Mouse (Mus musculus) lung, postnatal 0 days (tissue): Measurements from ENCODE around the gene Ccl25. TPM values are rescaled to one million over a fixed set of nuclear protein-coding genes. Genes with fewer than 3 reads are reported as not detected.
"Not testable (repeated sequence)": the region's sequence is repeated elsewhere in the genome, so short reads cannot be mapped to it uniquely, and the experiment has no call there.

Experiments used
- ATAC-seq: fragments of 200-750 bp; cut with Nextera tagmentation; 2 replicates; pipeline ENCODE4 v1.8.0; 2017; ENCODE audit warnings: moderate library complexity
- DNase-seq: peaks from one replicate; pipeline ENCODE4 v3.0.0-alpha.2; 2016; ENCODE audit warnings: low spot score
- H3K27ac ChIP-seq: fragments of 300-500 bp; sonication (generic); 2 replicates; pipeline ENCODE4 v1.5.1; 2014; ENCODE audit warnings: antibody characterized with exemption, mild to moderate bottlenecking, low read length, mixed read lengths
- H3K27me3 ChIP-seq: fragments of 300-500 bp; sonication (generic); replicated peaks from 2 replicates; pipeline ENCODE4 v1.6.1; 2014; ENCODE audit warnings: low read length, mixed read lengths; ENCODE audit not compliant: insufficient read depth
- H3K36me3 ChIP-seq: fragments of 300-500 bp; sonication (generic); 2 replicates; pipeline ENCODE4 v1.6.1; 2014; ENCODE audit warnings: low read length, mixed read lengths; ENCODE audit not compliant: insufficient read depth
- H3K4me1 ChIP-seq: fragments of 300-500 bp; sonication (generic); 2 replicates; pipeline ENCODE4 v1.6.1; 2014; ENCODE audit warnings: antibody characterized with exemption, low read depth, low read length, mixed read lengths; ENCODE audit not compliant: insufficient read depth
- H3K4me2 ChIP-seq: fragments of 300-500 bp; sonication (generic); replicated peaks from 2 replicates; pipeline ENCODE4 v1.6.1; 2014; ENCODE audit warnings: low read depth, mild to moderate bottlenecking, low read length, moderate library complexity, mixed read lengths
- H3K4me3 ChIP-seq: fragments of 300-500 bp; sonication (generic); 2 replicates; pipeline ENCODE4 v1.5.1; 2014; ENCODE audit warnings: low read depth, low read length
- H3K9ac ChIP-seq: fragments of 300-500 bp; sonication (generic); replicated peaks from 2 replicates; pipeline ENCODE4 v1.6.1; 2014; ENCODE audit warnings: low read depth, mild to moderate bottlenecking
- H3K9me3 ChIP-seq: fragments of 300-500 bp; sonication (generic); 2 replicates; pipeline ENCODE4 v1.6.1; 2016; ENCODE audit warnings: low read length, mixed read lengths
- CTCF ChIP-seq: IDR thresholded peaks from 2 replicates; pipeline ENCODE4 v1.5.1; 2016; ENCODE audit warnings: antibody characterized with exemption, mild to moderate bottlenecking
- EP300 ChIP-seq: IDR thresholded peaks from 2 replicates; pipeline ENCODE4 v1.6.1; 2016; ENCODE audit warnings: antibody characterized with exemption, mild to moderate bottlenecking, control low read depth
- WGBS: fragments of 180-500 bp; shearing (Covaris S2); extraction: QIAGEN DNeasy Blood & Tissue Kit; methylation state at CpG from one replicate; pipeline ENCODE4 v1.1.7; 2014; 5-methylcytosine and 5-hydroxymethylcytosine counted together
- polyA plus RNA-seq: library from polyadenylated mRNA; unstranded; fragments of >200 nt; fragmentation: Nextera tagmentation; extraction: Ambion mirVana; gene quantifications from 2 replicates; pipeline ENCODE4 v1.2.1, GENCODE M21; 2015

The Ccl25 gene
- polyA plus RNA-seq, 1 experiment from 2014 or later: 4.3 TPM

GRCm38 (mm10) chr8:4350618-4351017 is 25.6 kb downstream of the Ccl25 start:
- 75% methylated on average over 3 of the region's 3 CpGs for WGBS
- Histone ChIP-seq H3K4me1 (no peaks in the 10 kb centered on the region), H3K4me3 (no peak overlapping the region), H3K9me3 (no peaks in the 10 kb centered on the region), H3K9ac (no peak overlapping the region), H3K36me3 (no peaks in the 10 kb centered on the region), H3K27ac (no peak overlapping the region), H3K27me3 (no peaks in the 10 kb centered on the region), H3K4me2 (no peak overlapping the region)
- ATAC-seq (no peak), DNase-seq (no peak)
- no peak for TF ChIP-seq CTCF
- TF ChIP-seq EP300: no peak

DNA sequence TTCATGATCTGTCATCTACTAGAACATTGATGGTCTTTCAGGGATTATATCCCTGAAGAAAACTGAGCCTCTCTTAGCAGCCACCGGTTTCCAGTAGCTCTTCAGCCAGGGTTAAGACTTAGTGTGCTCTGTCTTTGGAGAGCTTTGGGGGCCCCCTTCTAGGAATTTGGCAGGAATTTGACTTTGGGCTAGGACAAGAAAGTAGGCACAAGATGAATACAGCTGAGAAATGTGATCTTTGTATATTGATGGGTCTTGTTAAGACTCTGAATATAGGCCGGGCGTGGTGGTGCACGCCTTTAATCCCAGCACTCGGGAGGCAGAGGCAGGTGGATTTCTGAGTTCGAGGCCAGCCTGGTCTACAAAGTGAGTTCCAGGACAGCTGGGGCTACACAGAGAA is 27.6 kb downstream of the Ccl25 start:
- H3K9ac ChIP-seq, DNase-seq, H3K27ac ChIP-seq, H3K4me2 ChIP-seq, H3K9me3 ChIP-seq, H3K4me1 ChIP-seq, ATAC-seq, H3K4me3 ChIP-seq, H3K36me3 ChIP-seq, H3K27me3 ChIP-seq: not testable (repeated sequence)
- 91% methylated on average over 6 of the region's 6 CpGs for WGBS

GRCm38 (mm10) chr8:4353741-4354140 is 28.7 kb downstream of the Ccl25 start:
- Histone ChIP-seq H3K27ac (no peak overlapping the region), H3K4me3 (no peak overlapping the region), H3K9me3 (no peaks in the 10 kb centered on the region), H3K4me1 (no peaks in the 10 kb centered on the region), H3K36me3 (no peaks in the 10 kb centered on the region), H3K4me2 (no peak overlapping the region), H3K27me3 (no peaks in the 10 kb centered on the region), H3K9ac (no peak overlapping the region)
- TF ChIP-seq EP300 (no peak), CTCF (no peak)
- ATAC-seq: no peak
- 81% methylated on average over 4 of the region's 4 CpGs for WGBS
- DNase-seq: no peak

GRCm38 (mm10) chr8:4354516-4354915 is 29.5 kb downstream of the Ccl25 start:
- TF ChIP-seq EP300 (no peak), CTCF (no peak)
- WGBS: 93% methylated on average over 1 of the region's 1 CpGs

DNA sequence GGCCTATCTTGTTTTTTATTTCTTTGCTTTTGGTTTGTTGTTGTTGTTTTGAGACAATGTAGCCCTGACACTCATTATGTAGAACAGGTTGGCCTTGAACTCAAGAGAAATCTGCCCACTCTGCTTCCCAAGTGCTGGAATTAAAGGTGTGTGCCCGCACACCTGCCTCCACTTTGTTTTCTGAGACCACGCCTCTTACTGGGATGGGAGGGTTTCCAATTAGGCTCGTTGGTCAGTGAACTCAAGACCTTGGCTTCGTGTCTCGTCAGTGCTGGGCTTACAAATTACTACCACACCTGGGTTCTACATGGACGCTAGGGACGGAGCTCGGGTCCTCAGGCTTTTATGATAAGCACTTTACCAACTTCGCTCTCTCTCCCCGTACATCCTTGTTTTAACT is 30.4 kb downstream of the Ccl25 start:
- WGBS: 83% methylated on average over 10 of the region's 10 CpGs
- ATAC-seq: no peak

More at GRCm38 (mm10) chr8:4354516-4354915, 29.5 kb downstream of the Ccl25 start:
- Histone ChIP-seq H3K36me3 (no peaks in the 10 kb centered on the region), H3K4me2 (no peak overlapping the region), H3K4me1 (no peaks in the 10 kb centered on the region), H3K27me3 (no peaks in the 10 kb centered on the region), H3K9ac (no peak overlapping the region), H3K27ac (no peak overlapping the region), H3K9me3 (no peaks in the 10 kb centered on the region), H3K4me3 (no peak overlapping the region)
- no peak for DNase-seq
- no peak for ATAC-seq

GRCm38 (mm10) chr8:4359362-4359761 is 34.4 kb downstream of the Ccl25 start:
- ATAC-seq (no peak), DNase-seq (no peak)
- H3K9ac ChIP-seq: no peak overlapping the region
- H3K4me3 ChIP-seq: no peak overlapping the region
- H3K4me1 ChIP-seq: no peaks in the 10 kb centered on the region
- no peak overlapping the region for H3K27ac ChIP-seq
- no peaks in the 10 kb centered on the region for H3K9me3 ChIP-seq
- no peaks in the 10 kb centered on the region for H3K27me3 ChIP-seq
- H3K4me2 ChIP-seq: no peak overlapping the region
- TF ChIP-seq EP300 (no peak), CTCF (no peak)
- 56% methylated on average over 3 of the region's 3 CpGs for WGBS
- no peaks in the 10 kb centered on the region for H3K36me3 ChIP-seq

More for the DNA sequence above, 30.4 kb downstream of the Ccl25 start:
- Histone ChIP-seq H3K4me2 (no peak overlapping the region), H3K9ac (no peak overlapping the region), H3K4me1 (no peaks in the 10 kb centered on the region), H3K9me3 (no peaks in the 10 kb centered on the region), H3K27ac (no peak overlapping the region), H3K4me3 (no peak overlapping the region), H3K36me3 (no peaks in the 10 kb centered on the region), H3K27me3 (no peaks in the 10 kb centered on the region)
- no peak for DNase-seq
- no peak for TF ChIP-seq EP300
- TF ChIP-seq CTCF: no peak

DNA sequence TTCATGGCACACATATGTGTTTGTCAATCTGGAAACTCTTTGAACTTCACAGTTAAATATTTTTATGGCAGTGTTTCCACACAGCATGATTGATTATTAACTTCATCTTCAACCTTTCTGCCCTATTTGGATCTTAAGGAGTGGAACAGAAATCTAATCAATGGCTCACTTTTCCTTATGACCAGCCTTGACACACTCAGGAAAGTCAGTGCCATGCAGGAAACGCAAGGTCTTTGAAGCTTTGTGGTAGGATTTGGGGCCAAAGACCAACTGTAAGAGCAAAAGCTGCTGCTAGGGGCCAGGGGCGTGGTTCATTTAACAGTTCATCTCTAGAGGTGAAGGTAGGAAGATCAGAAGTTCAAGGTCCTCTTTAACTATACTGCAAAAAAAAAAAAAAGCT is 35.9 kb downstream of the Ccl25 start:
- H3K4me3 ChIP-seq: no peak overlapping the region
- no peaks in the 10 kb centered on the region for H3K9me3 ChIP-seq
- no peaks in the 10 kb centered on the region for H3K36me3 ChIP-seq
- TF ChIP-seq EP300: no peak
- TF ChIP-seq CTCF: no peak
- H3K4me2 ChIP-seq: no peak overlapping the region
- H3K27me3 ChIP-seq: no peaks in the 10 kb centered on the region
- 69% methylated on average over 2 of the region's 2 CpGs for WGBS
- no peak overlapping the region for H3K27ac ChIP-seq
- H3K4me1 ChIP-seq: no peaks in the 10 kb centered on the region
- H3K9ac ChIP-seq: no peak overlapping the region
- no peak for DNase-seq
- ATAC-seq: no peak
